8 mouse cellular contexts compared by ENCODE assay signal in the genomic region with DNA sequence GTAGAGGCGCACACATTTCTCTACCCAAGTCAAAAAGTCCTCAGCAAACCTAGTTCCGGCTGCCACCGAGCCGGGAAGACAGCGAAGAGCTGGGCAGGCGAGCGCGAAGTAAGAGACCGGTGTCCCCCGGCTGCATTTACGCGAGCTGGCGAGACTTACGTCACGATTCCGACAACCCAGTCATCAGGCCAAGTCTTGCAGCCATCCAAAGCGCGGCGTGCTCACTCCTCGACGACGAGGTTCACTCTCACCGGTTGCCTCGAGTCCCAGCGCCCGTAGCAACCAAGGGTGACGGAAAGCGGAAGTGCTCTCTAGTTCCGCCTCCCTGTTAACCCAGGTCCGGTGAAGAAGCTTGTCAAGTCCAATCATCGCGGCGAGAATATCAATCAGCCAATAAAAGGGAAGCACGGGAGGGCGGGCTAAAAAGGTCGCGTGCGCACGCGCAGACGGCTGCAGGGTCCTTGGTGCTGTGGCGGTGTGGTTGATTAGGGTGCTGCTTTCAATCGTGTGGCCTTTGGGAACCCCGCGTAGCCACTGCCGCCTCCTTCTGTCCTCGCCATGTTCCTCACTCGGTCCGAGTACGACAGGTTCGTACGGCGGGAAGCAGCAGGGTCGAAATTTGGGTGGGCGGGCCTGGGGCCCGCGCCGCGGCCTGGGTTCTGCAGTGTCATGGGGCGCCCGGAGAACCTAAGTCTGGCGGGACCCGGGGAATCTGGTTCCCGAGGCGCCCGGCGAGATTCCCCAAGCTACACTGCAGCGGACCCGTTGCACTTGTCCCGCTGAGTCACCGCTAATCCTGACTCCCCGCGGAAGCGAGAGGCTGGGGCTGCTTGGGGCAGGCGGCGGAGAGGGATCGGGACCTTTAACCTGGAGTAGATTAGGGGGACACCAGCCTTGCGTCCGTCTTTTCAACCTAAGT. TPM values are rescaled to one million over a fixed set of nuclear protein-coding genes. Genes with fewer than 3 reads are reported as not detected.
DNase-seq lines count a peak whose midpoint lies in the region; ATAC-seq and TF ChIP-seq lines count a peak whose summit lies in the region.

A gene (plus strand): TSS at position 208 of the 919 bp plus-strand sequence.

- H3K9me3 ChIP-seq in embryonic facial prominence, embryonic 15.5 days (replicated peaks): no peaks in the 10 kb centered on the region
- no peaks in the 10 kb centered on the region for H3K9me3 ChIP-seq in limb, embryonic 14.5 days (ENCODE audit: control insufficient read depth, low read length)
- H3K9me3 ChIP-seq in midbrain, postnatal 0 days (ENCODE audit: low read length): no peaks in the 10 kb centered on the region

- peak; percentile 99 for DNase-seq in 416B (ENCODE audit: low read depth)
- DNase-seq in heart, adult 8-10 months (ENCODE audit: low spot score): peak; percentile 97
- DNase-seq in kidney, adult 9 months: peak; percentile 98
- DNase-seq in limb, embryonic 14.5 days (ENCODE audit: low spot score): peak; percentile 99
- peak; percentile 99 for DNase-seq in midbrain, postnatal 0 days (ENCODE audit: low spot score)
- peak; percentile 87 to 92 for DNase-seq in spleen, postnatal 14 days (ENCODE audit: low spot score in 2 of 2)

- under 1% methylated on average over 75 of the region's 79 CpGs for WGBS in bone marrow, adult 2 months
- under 1% methylated on average over 79 of the region's 79 CpGs for WGBS in embryonic facial prominence, embryonic 15.5 days
- under 1% methylated on average over 73 of the region's 79 CpGs for WGBS in limb, embryonic 14.5 days
- under 1% methylated on average over 79 of the region's 79 CpGs for WGBS in midbrain, postnatal 0 days

- H3K27ac ChIP-seq in bone marrow, adult 2 months (ENCODE audit: control insufficient read depth, insufficient read depth, low read depth, low read length, poor library complexity): peak within 1 kb of the TSS; percentile 78
- H3K27ac ChIP-seq in embryonic facial prominence, embryonic 15.5 days (replicated peaks): peak within 1 kb of the TSS; percentile 58; the same call in 1 of the 2 replicates
- no peak within 1 kb of the TSS; the same call in 1 of the 2 replicates for H3K27ac ChIP-seq in limb, embryonic 14.5 days (replicated peaks; ENCODE audit: low read depth, low read length)
- H3K27ac ChIP-seq in midbrain, postnatal 0 days (ENCODE audit: low read depth, low read length): no peak within 1 kb of the TSS

- 0 out of 2 replicates have a peak, but pooled peaks cover 3% of the 10 kb centered on the region for H3K36me3 ChIP-seq in embryonic facial prominence, embryonic 15.5 days
- peaks cover 3% of the 10 kb centered on the region; the same call in 1 of the 2 replicates for H3K36me3 ChIP-seq in limb, embryonic 14.5 days (ENCODE audit: control insufficient read depth, insufficient read depth, low read length)
- no peaks in the 10 kb centered on the region for H3K36me3 ChIP-seq in midbrain, postnatal 0 days (ENCODE audit: insufficient read depth, low read length)

- H3K27me3 ChIP-seq in embryonic facial prominence, embryonic 15.5 days: no peaks in the 10 kb centered on the region
- no peaks in the 10 kb centered on the region for H3K27me3 ChIP-seq in limb, embryonic 14.5 days (ENCODE audit: control insufficient read depth, insufficient read depth, low read length)
- no peaks in the 10 kb centered on the region for H3K27me3 ChIP-seq in midbrain, postnatal 0 days (ENCODE audit: insufficient read depth, low read length)

- peak; percentile 98 for ATAC-seq in embryonic facial prominence, embryonic 15.5 days (ENCODE audit: insufficient number of reproducible peaks, low FRiP score, low TSS enrichment, low read depth)
- peak; percentile 100 for ATAC-seq in limb, embryonic 14.5 days (ENCODE audit: low FRiP score, low read depth)
- ATAC-seq in midbrain, postnatal 0 days (ENCODE audit: low FRiP score): peak; percentile 99

- H3K4me1 ChIP-seq in bone marrow, adult 2 months (ENCODE audit: control insufficient read depth, insufficient read depth, low read length): peaks cover 2% of the 10 kb centered on the region; the same call in 1 of the 2 replicates
- H3K4me1 ChIP-seq in embryonic facial prominence, embryonic 15.5 days: peaks cover 18% of the 10 kb centered on the region; the same call in 1 of the 2 replicates
- H3K4me1 ChIP-seq in limb, embryonic 14.5 days (ENCODE audit: control insufficient read depth, insufficient read depth, low read length): peaks cover 14% of the 10 kb centered on the region; the same call in 1 of the 2 replicates
- peaks cover 6% of the 10 kb centered on the region; the same call in 1 of the 2 replicates for H3K4me1 ChIP-seq in midbrain, postnatal 0 days (ENCODE audit: insufficient read depth, low read length)

- peak within 1 kb of the TSS; percentile 96 for H3K9ac ChIP-seq in embryonic facial prominence, embryonic 15.5 days
- H3K9ac ChIP-seq in limb, embryonic 14.5 days (ENCODE audit: low read depth, low read length, severe bottlenecking): peak within 1 kb of the TSS; percentile 88
- peak within 1 kb of the TSS; percentile 74 for H3K9ac ChIP-seq in midbrain, postnatal 0 days (replicated peaks; ENCODE audit: low read length, poor library complexity, severe bottlenecking)

- H3K4me3 ChIP-seq in bone marrow, adult 2 months (replicated peaks; ENCODE audit: control insufficient read depth, low read depth, low read length): peak within 1 kb of the TSS; percentile 90
- H3K4me3 ChIP-seq in embryonic facial prominence, embryonic 15.5 days (replicated peaks): peak within 1 kb of the TSS; percentile 99
- H3K4me3 ChIP-seq in limb, embryonic 14.5 days (replicated peaks; ENCODE audit: low read length): peak within 1 kb of the TSS; percentile 96
- H3K4me3 ChIP-seq in midbrain, postnatal 0 days (ENCODE audit: low read depth, low read length): peak within 1 kb of the TSS; percentile 98

- peak within 1 kb of the TSS; percentile 74 for H3K4me2 ChIP-seq in embryonic facial prominence, embryonic 15.5 days (replicated peaks)
- H3K4me2 ChIP-seq in limb, embryonic 14.5 days (replicated peaks; ENCODE audit: low read depth, low read length, severe bottlenecking): peak within 1 kb of the TSS; percentile 79
- peak within 1 kb of the TSS; percentile 80 for H3K4me2 ChIP-seq in midbrain, postnatal 0 days (ENCODE audit: low read depth, low read length, poor library complexity, severe bottlenecking)

- 0 out of 2 replicates have a peak, but pooled peaks have one; percentile 7 for TF ChIP-seq CTCF in bone marrow, adult 2 months (IDR thresholded peaks at IDR 0.05; ENCODE audit: control insufficient read depth, insufficient read depth, low read length)
- 0 out of 2 replicates have a peak, but pooled peaks have one; percentile 16 for TF ChIP-seq CTCF in midbrain, postnatal 0 days (IDR thresholded peaks at IDR 0.05)

- TF ChIP-seq POLR2A in bone marrow, adult 2 months (IDR thresholded peaks at IDR 0.05; ENCODE audit: borderline replicate concordance, control insufficient read depth, low read depth, low read length): peak; percentile 45; the same call in 1 of the 2 replicates
- no peak for TF ChIP-seq POLR2A in limb, embryonic 14.5 days (IDR thresholded peaks at IDR 0.05; ENCODE audit: borderline replicate concordance, extremely low read depth, insufficient read depth, insufficient read length)

RNA-seq across cellular contexts. Expression of the gene that starts here (rescaled TPM):
- 37.3 and 60.9 TPM in 2 replicates for polyA plus RNA-seq in bone marrow, adult 2 months (2011; ENCODE audit: insufficient read depth, insufficient read length, low replicate concordance, missing spikeins)
- polyA plus RNA-seq in embryonic facial prominence, embryonic 15.5 days (2015; fragmentation: Nextera tagmentation; extraction: Ambion mirVana): 263 and 265 TPM in 2 replicates
- 10 to 100 TPM; 46.3 to 59.0 (median 50.8) TPM for total RNA-seq in heart, adult 8-10 months (2022)
- 148 and 177 TPM in 2 replicates for polyA plus RNA-seq in limb, embryonic 14.5 days (2012; rRNA removed)
- polyA plus RNA-seq in limb, embryonic 14.5 days (2014; fragmentation: Nextera tagmentation; extraction: Ambion mirVana): 301 and 312 TPM in 2 replicates
- 93.3 and 102 TPM in 2 replicates for total RNA-seq in midbrain, postnatal 0 days (2014; rRNA removed)
- polyA plus RNA-seq in midbrain, postnatal 0 days (2015; fragmentation: Nextera tagmentation; extraction: Ambion mirVana): 221 and 224 TPM in 2 replicates

Comparison
In these comparisons a context has a peak if more than half of its experiments do, and no peak if none do; other contexts are left out.
1. H3K27ac ChIP-seq: peak in bone marrow, adult 2 months (single experiment) and embryonic facial prominence, embryonic 15.5 days (single experiment); none in limb, embryonic 14.5 days (single experiment) and midbrain, postnatal 0 days (single experiment).
2. Peak in every context shown above with its lines, with median percentiles within 50 percentile points of each other: DNase-seq, H3K4me3 ChIP-seq, ATAC-seq, H3K4me2 ChIP-seq and H3K9ac ChIP-seq.